Mouse (Mus musculus) cortical plate, adult 2 months (tissue): ENCODE measurements at regions not wholly inside any gene's neighbourhood (a gene's known extent, or its start where the extent isn't known, plus 50 kb on each side); places are given as distances from the start of the nearest gene placed in this dataset.

Experiments used
- H3K27ac ChIP-seq: fragments of 200-500 bp; 2 replicates; pipeline ENCODE4 v1.5.1; 2012; ENCODE audit warnings: low read length, control low read depth, inconsistent platforms; ENCODE audit not compliant: insufficient read depth
- H3K4me1 ChIP-seq: fragments of 200-500 bp; 2 replicates; pipeline ENCODE4 v1.6.1; 2011; ENCODE audit warnings: low read length; ENCODE audit not compliant: control insufficient read depth, insufficient read depth
- H3K4me3 ChIP-seq: fragments of 200-500 bp; 2 replicates; pipeline ENCODE4 v1.5.1; 2011; ENCODE audit warnings: mild to moderate bottlenecking, low read length, control low read depth; ENCODE audit not compliant: insufficient read depth
- CTCF ChIP-seq: fragments of 200-500 bp; IDR thresholded peaks from 2 replicates; pipeline ENCODE4 v1.5.1; 2011; ENCODE audit warnings: mild to moderate bottlenecking, control low read depth, low read length; ENCODE audit not compliant: insufficient read depth; ENCODE audit errors: extremely low read depth
- POLR2A ChIP-seq: fragments of 200-500 bp; IDR thresholded peaks from 2 replicates; pipeline ENCODE4 v1.6.1; 2011; ENCODE audit warnings: mild to moderate bottlenecking, low read length, control low read depth; ENCODE audit not compliant: insufficient read depth; ENCODE audit errors: extremely low read depth

- no peak overlapping the region for H3K27ac ChIP-seq
- no peak overlapping the region for H3K4me3 ChIP-seq
- TF ChIP-seq CTCF (no peak), POLR2A (no peak)
- no peaks in the 10 kb centered on the region for H3K4me1 ChIP-seq
These were observed 98.4 kb upstream of the Cpne4 start for GRCm38 (mm10) chr9:104448577-104449165.

GRCm38 (mm10) chr9:104444906-104445305, 102.2 kb upstream of the Cpne4 start:
- TF ChIP-seq POLR2A, result no peak
- peak; percentile 67 for TF ChIP-seq CTCF
- H3K27ac ChIP-seq, result no peak overlapping the region
- no peak overlapping the region for H3K4me3 ChIP-seq
- H3K4me1 ChIP-seq, result no peaks in the 10 kb centered on the region

GRCm38 (mm10) chr9:104443236-104443635, 103.8 kb upstream of the Cpne4 start:
- TF ChIP-seq POLR2A (no peak), CTCF (no peak)
- Histone ChIP-seq H3K27ac (no peak overlapping the region), H3K4me1 (no peaks in the 10 kb centered on the region), H3K4me3 (no peak overlapping the region)

GRCm38 (mm10) chr9:104413021-104413420, 75.5 kb upstream of the Acpp start:
- Histone ChIP-seq H3K4me1 (no peaks in the 10 kb centered on the region), H3K4me3 (no peak overlapping the region), H3K27ac (no peak overlapping the region)
- TF ChIP-seq CTCF, result no peak
- no peak for TF ChIP-seq POLR2A

- Histone ChIP-seq H3K27ac (no peak overlapping the region), H3K4me3 (no peak overlapping the region), H3K4me1 (no peaks in the 10 kb centered on the region)
- TF ChIP-seq CTCF (peak; percentile 74), POLR2A (no peak)
These were observed 72.7 kb upstream of the Acpp start for GRCm38 (mm10) chr9:104410211-104410610.

GRCm38 (mm10) chr9:104409381-104409780, 71.8 kb upstream of the Acpp start:
- Histone ChIP-seq H3K27ac (no peak overlapping the region), H3K4me1 (no peaks in the 10 kb centered on the region), H3K4me3 (peak overlapping the region; percentile 35; the same call in 1 of the 2 replicates)
- TF ChIP-seq POLR2A, result no peak
- TF ChIP-seq CTCF, result no peak

GRCm38 (mm10) chr9:104408571-104409294, 71.2 kb upstream of the Acpp start:
- Histone ChIP-seq H3K4me3 (peak overlapping the region; percentile 35), H3K4me1 (no peaks in the 10 kb centered on the region), H3K27ac (no peak overlapping the region)
- no peak for TF ChIP-seq CTCF
- no peak for TF ChIP-seq POLR2A

- H3K27ac ChIP-seq, result no peak overlapping the region
- H3K4me1 ChIP-seq, result no peaks in the 10 kb centered on the region
- TF ChIP-seq POLR2A (no peak), CTCF (no peak)
- H3K4me3 ChIP-seq, result peak overlapping the region; percentile 13
These were observed 70.2 kb upstream of the Acpp start for GRCm38 (mm10) chr9:104407559-104408376.

- no peaks in the 10 kb centered on the region for H3K4me1 ChIP-seq
- no peak overlapping the region for H3K4me3 ChIP-seq
- no peak overlapping the region for H3K27ac ChIP-seq
- TF ChIP-seq POLR2A (no peak), CTCF (no peak)
These were observed 69.5 kb upstream of the Acpp start for GRCm38 (mm10) chr9:104407011-104407410.
